Mouse (Mus musculus): ENCODE results near the gene Pick1.

DNA sequence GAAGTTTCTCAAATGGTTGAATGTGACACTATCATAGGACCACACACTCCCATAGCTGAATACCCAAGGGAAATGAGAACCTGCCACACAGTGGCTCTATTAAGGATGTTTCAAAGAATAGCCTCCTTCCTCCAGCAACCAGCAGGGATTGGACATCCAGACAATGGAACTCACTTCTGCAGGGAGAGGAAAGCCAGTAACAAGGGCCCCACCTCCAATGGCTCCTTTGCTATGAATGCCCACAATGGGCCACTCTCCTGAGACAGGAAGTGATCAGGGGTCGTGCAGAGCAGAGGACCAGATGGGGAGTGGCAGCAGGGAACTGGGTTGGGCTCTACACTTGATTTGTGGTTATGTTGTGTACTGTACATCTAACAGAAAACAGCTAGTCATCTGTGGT lies 39.5 kb downstream of the Pick1 start:
- no peak for TF ChIP-seq GATA1 (IDR thresholded peaks at IDR 0.05; ENCODE audit: borderline replicate concordance, low read length)
- no peak for TF ChIP-seq FLI1 (IDR thresholded peaks at IDR 0.05; ENCODE audit: low read length)

All from megakaryocyte, embryonic 14.5 days (primary cell).